Mouse (Mus musculus): ENCODE results near the gene Mbtd1. TPM values are rescaled to one million over a fixed set of nuclear protein-coding genes. Genes with fewer than 3 reads are reported as not detected.
"Not testable (repeated sequence)": the region's sequence is repeated elsewhere in the genome, so short reads cannot be mapped to it uniquely, and the experiment has no call there.

The Mbtd1 gene
- polyA plus RNA-seq, 1 experiment, result not detected

DNA sequence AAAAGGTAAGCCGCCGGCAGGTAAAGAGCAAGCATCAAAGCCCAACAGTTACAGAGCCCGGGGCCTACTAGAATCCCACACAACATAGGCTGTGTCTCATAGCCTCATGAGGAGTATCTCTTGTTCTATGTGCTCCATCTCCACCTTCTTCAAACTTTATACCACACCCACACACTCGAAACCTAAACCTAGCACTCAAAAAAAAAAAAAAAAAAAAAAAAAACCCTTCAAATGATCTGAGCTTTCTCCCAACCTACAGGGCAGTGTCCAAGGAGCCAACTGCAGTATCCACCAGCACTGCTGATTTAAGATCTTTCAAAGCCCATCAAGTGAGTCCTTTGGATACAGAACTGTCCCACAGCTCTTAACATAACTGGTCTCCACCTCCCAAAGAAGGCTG lies 1.6 kb upstream of the Mbtd1 start:
- Histone ChIP-seq H3K4me1 (ENCODE audit: control insufficient read depth, insufficient read depth, low read length) (peaks cover 3% of the 10 kb centered on the region), H3K4me3 (ENCODE audit: insufficient read depth, low read depth, low read length) (no peak overlapping the region), H3K27ac (ENCODE audit: insufficient read depth, low read depth, low read length) (no peak overlapping the region)
- 80% methylated on average over 4 of the region's 4 CpGs for WGBS
- TF ChIP-seq POLR2A (IDR thresholded peaks at IDR 0.05; ENCODE audit: insufficient read depth, low read depth, low read length) (no peak), CTCF (IDR thresholded peaks at IDR 0.05; ENCODE audit: insufficient read depth, low read depth, low read length) (no peak)

- WGBS, result under 1% methylated on average over 81 of the region's 81 CpGs
- H3K4me1 ChIP-seq (ENCODE audit: control insufficient read depth, insufficient read depth, low read length), result peaks cover 5% of the 10 kb centered on the region
- H3K27ac ChIP-seq (ENCODE audit: insufficient read depth, low read depth, low read length), result peak overlapping the region; percentile 31; the same call in 1 of the 2 replicates
- peak; percentile 65; the same call in 1 of the 2 replicates for TF ChIP-seq POLR2A (IDR thresholded peaks at IDR 0.05; ENCODE audit: insufficient read depth, low read depth, low read length)
- peak; percentile 10; the same call in 1 of the 2 replicates for TF ChIP-seq CTCF (IDR thresholded peaks at IDR 0.05; ENCODE audit: insufficient read depth, low read depth, low read length)
- peak overlapping the region; percentile 93 for H3K4me3 ChIP-seq (ENCODE audit: insufficient read depth, low read depth, low read length)
These were observed 616 bp upstream of the Mbtd1 start for GRCm38 (mm10) chr11:93884901-93885571.

DNA sequence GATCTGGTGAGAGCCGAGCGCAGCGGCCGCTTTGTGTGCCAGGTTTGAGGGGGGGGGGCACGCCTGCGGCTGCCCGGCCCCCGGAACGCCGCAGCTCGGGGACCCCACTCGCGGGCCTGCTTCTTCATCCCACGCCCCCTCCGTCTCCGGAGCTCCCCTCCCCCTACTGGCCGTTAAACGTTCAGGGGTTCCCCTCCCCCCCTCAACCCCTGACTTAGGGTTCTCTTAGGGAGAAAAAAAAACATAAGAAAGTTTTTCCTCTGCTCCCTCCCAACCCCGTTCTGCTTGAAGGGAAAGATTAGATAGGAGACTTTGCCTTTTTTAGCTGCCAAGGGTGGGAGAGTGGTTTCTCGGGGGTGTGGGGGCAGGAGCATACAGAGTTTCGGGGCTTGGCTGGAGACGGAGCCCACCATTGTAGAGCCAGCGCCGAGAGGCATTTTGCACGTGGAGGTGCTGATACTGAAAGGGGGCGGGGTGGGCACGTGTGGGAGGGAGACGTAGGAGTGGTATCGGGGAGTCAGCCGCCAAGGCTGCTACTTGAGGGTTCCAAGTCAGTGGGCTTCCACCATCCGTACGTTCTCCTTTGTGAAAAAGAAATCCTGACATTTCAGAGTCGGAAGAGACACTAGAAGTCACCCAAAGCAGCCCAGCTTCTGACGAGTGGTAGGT lies 893 bp downstream of the Mbtd1 start:
- WGBS, result under 1% methylated on average over 33 of the region's 34 CpGs
- no peak overlapping the region for H3K27ac ChIP-seq (ENCODE audit: insufficient read depth, low read depth, low read length)
- H3K4me1 ChIP-seq (ENCODE audit: control insufficient read depth, insufficient read depth, low read length), result peaks cover 5% of the 10 kb centered on the region
- peak overlapping the region; percentile 73 for H3K4me3 ChIP-seq (ENCODE audit: insufficient read depth, low read depth, low read length)
- TF ChIP-seq POLR2A (IDR thresholded peaks at IDR 0.05; ENCODE audit: insufficient read depth, low read depth, low read length) (no peak), CTCF (IDR thresholded peaks at IDR 0.05; ENCODE audit: insufficient read depth, low read depth, low read length) (no peak)

DNA sequence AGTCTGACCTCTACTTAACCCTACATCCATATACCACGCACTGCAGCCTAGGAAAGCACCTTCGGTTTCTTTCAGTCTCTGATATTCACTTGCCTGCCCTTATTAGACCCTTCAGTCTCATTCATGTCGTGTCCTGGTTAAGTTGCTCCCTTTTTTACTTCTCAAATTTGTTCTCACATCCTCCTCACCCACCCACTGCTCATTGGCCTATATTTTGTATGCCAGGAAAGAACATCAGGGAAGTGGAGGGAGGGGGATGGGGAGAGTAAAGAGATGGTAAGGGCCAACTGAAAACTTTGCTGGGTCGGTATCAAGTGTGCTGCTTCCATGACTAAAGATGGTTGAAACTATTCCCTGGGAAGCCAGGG lies 1.4 kb downstream of the Mbtd1 start:
- peak overlapping the region; percentile 73 for H3K4me3 ChIP-seq (ENCODE audit: insufficient read depth, low read depth, low read length)
- H3K27ac ChIP-seq (ENCODE audit: insufficient read depth, low read depth, low read length), result no peak overlapping the region
- 2% methylated on average over 4 of the region's 4 CpGs for WGBS
- peaks cover 5% of the 10 kb centered on the region for H3K4me1 ChIP-seq (ENCODE audit: control insufficient read depth, insufficient read depth, low read length)
- no peak for TF ChIP-seq POLR2A (IDR thresholded peaks at IDR 0.05; ENCODE audit: insufficient read depth, low read depth, low read length)
- TF ChIP-seq CTCF (IDR thresholded peaks at IDR 0.05; ENCODE audit: insufficient read depth, low read depth, low read length), result no peak

GRCm38 (mm10) chr11:93897732-93898131 lies 12.1 kb downstream of the Mbtd1 start:
- WGBS, result 89% methylated on average over 3 of the region's 3 CpGs
- no peak overlapping the region for H3K4me3 ChIP-seq (ENCODE audit: insufficient read depth, low read depth, low read length)
- no peak overlapping the region for H3K27ac ChIP-seq (ENCODE audit: insufficient read depth, low read depth, low read length)
- TF ChIP-seq POLR2A (IDR thresholded peaks at IDR 0.05; ENCODE audit: insufficient read depth, low read depth, low read length), result no peak
- TF ChIP-seq CTCF (IDR thresholded peaks at IDR 0.05; ENCODE audit: insufficient read depth, low read depth, low read length), result no peak
- no peaks in the 10 kb centered on the region for H3K4me1 ChIP-seq (ENCODE audit: control insufficient read depth, insufficient read depth, low read length)

DNA sequence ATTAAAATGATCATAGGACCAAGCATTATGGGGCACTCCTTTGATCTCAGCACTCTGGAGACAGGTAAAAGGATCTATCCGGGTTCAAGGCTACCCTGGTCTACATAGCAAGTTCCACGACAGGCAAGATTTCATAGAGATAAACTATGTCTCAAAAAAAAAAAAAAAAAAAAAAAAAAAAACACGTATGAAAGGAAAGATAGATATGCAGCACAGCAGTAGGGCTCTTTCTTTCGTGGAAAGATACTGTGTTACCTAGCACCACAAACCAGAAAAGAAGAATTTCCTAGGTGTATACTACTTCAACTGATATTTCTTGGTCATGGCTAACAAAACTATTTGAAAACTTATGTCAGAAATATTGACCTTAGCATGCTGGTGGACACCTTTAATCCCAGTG lies 21.2 kb downstream of the Mbtd1 start:
- no peak overlapping the region for H3K27ac ChIP-seq (ENCODE audit: insufficient read depth, low read depth, low read length)
- H3K4me3 ChIP-seq (ENCODE audit: insufficient read depth, low read depth, low read length), result no peak overlapping the region
- 82% methylated on average over 4 of the region's 4 CpGs for WGBS
- H3K4me1 ChIP-seq (ENCODE audit: control insufficient read depth, insufficient read depth, low read length), result no peaks in the 10 kb centered on the region
- TF ChIP-seq CTCF (IDR thresholded peaks at IDR 0.05; ENCODE audit: insufficient read depth, low read depth, low read length) (no peak), POLR2A (IDR thresholded peaks at IDR 0.05; ENCODE audit: insufficient read depth, low read depth, low read length) (no peak)

DNA sequence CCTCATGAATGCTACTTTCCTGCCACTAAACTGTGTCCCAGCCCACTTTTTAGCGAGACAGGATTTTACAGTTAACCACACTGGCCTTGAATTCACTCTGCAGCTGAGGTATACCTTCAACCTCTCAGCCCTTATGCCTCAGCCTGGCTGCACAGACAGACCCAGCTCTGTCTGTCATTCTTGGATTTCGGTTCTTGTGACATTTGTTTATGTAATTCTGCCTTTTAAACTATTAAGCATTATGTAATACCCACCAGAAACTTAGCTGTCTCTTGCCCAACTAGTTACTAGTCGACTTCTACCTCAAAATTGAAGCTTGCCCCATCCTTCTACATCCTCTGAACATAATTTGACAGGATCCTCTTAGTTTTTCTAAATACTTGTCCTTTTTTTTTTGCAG lies 22.2 kb downstream of the Mbtd1 start:
- TF ChIP-seq POLR2A (IDR thresholded peaks at IDR 0.05; ENCODE audit: insufficient read depth, low read depth, low read length), result no peak
- TF ChIP-seq CTCF (IDR thresholded peaks at IDR 0.05; ENCODE audit: insufficient read depth, low read depth, low read length), result no peak
- H3K4me3 ChIP-seq (ENCODE audit: insufficient read depth, low read depth, low read length), result no peak overlapping the region
- no peak overlapping the region for H3K27ac ChIP-seq (ENCODE audit: insufficient read depth, low read depth, low read length)
- no peaks in the 10 kb centered on the region for H3K4me1 ChIP-seq (ENCODE audit: control insufficient read depth, insufficient read depth, low read length)
- WGBS, result 79% methylated on average over 3 of the region's 3 CpGs

DNA sequence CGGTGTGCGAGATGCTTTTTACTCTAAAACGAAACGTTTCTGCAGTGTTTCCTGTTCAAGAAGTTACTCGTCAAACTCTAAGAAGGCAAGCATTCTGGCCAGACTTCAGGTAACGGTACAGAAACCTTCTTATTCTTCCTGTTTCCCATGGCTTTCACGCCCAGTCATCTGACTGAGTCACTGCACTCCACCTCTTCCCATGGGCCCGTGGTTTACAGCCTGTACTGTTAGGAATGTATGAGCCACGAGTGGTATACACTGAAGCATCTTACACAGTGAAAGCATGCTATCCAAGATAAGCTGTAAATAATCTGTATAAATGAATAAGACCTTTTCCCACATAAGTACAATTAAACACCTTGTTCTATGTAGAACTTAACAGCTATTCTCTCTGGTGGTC lies 23.2 kb downstream of the Mbtd1 start:
- Histone ChIP-seq H3K4me1 (ENCODE audit: control insufficient read depth, insufficient read depth, low read length) (peaks cover 2% of the 10 kb centered on the region; the same call in 1 of the 2 replicates), H3K4me3 (ENCODE audit: insufficient read depth, low read depth, low read length) (no peak overlapping the region), H3K27ac (ENCODE audit: insufficient read depth, low read depth, low read length) (no peak overlapping the region)
- WGBS, result 78% methylated on average over 9 of the region's 9 CpGs
- TF ChIP-seq POLR2A (IDR thresholded peaks at IDR 0.05; ENCODE audit: insufficient read depth, low read depth, low read length), result no peak
- TF ChIP-seq CTCF (IDR thresholded peaks at IDR 0.05; ENCODE audit: insufficient read depth, low read depth, low read length), result no peak

DNA sequence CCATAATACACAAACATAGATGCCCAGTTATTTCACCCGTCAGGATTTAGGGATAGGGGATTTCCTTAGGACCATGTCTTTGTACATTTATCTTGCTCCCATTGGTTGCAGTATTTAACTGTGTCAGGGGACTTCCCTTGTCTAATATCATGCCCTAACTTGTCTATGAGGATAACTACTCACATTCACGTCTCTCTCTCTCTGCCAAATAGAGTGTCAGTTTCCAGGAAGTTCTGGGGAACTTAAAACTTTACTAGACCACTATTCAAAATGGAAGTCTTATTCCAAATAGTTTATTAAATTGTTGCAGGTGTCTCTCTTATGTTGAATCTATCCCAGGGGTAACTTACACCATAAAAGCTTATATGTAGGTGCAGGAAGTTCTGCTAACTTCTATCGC lies 26.0 kb downstream of the Mbtd1 start:
- WGBS, result 90% methylated on average over 3 of the region's 3 CpGs
- no peak overlapping the region for H3K4me3 ChIP-seq (ENCODE audit: insufficient read depth, low read depth, low read length)
- TF ChIP-seq POLR2A (IDR thresholded peaks at IDR 0.05; ENCODE audit: insufficient read depth, low read depth, low read length), result no peak
- TF ChIP-seq CTCF (IDR thresholded peaks at IDR 0.05; ENCODE audit: insufficient read depth, low read depth, low read length), result no peak
- peaks cover 2% of the 10 kb centered on the region; the same call in 1 of the 2 replicates for H3K4me1 ChIP-seq (ENCODE audit: control insufficient read depth, insufficient read depth, low read length)
- no peak overlapping the region for H3K27ac ChIP-seq (ENCODE audit: insufficient read depth, low read depth, low read length)

GRCm38 (mm10) chr11:93915019-93915418 lies 29.4 kb downstream of the Mbtd1 start:
- not testable (repeated sequence) for H3K4me1 ChIP-seq (ENCODE audit: control insufficient read depth, insufficient read depth, low read length); H3K4me3 ChIP-seq (ENCODE audit: insufficient read depth, low read depth, low read length); H3K27ac ChIP-seq (ENCODE audit: insufficient read depth, low read depth, low read length)
- WGBS, result 92% methylated on average over 2 of the region's 2 CpGs

All from olfactory bulb, adult 2 months (tissue).